Mouse (Mus musculus): Measurements from ENCODE around the gene Naa35.

The Naa35 gene

GRCm38 (mm10) chr13:59584947-59585647 lies at the start of gene Naa35, which contains the start of gene Agtpbp1:
Gene Naa35, plus strand, starts transcription at chr13:59585259.
Gene Agtpbp1, minus strand, starts transcription at chr13:59585227.
- peak; percentile 100 for DNase-seq (ENCODE audit: extremely low spot score)

DNA sequence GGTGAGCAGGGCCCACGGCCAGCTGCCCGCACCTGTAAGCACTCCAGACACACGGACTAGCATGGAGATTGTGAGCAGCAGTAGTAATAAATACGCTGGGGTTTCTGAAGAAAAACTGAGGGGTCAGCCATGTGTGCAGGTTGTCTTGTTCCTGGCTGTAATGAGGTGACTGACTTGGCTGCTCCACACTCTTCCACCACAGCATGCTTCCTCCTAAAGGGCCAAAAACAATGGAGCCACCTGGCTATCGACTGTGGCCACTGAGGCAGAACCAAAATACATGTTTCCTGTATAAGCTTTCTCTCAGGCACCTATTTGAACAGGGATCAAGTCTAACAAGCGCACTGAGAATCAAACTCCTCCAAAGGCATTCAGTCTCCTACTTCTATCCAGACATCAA lies 49.3 kb upstream of the Naa35 start:
- no peak for DNase-seq (ENCODE audit: extremely low spot score)

GRCm38 (mm10) chr13:59536631-59537030 lies 48.4 kb upstream of the Naa35 start:
- DNase-seq (ENCODE audit: extremely low spot score), result no peak

GRCm38 (mm10) chr13:59538661-59539060 lies 46.4 kb upstream of the Naa35 start:
- DNase-seq (ENCODE audit: extremely low spot score), result no peak

- DNase-seq (ENCODE audit: extremely low spot score), result no peak
These were observed 45.0 kb upstream of the Naa35 start for GRCm38 (mm10) chr13:59540030-59540429.

DNA sequence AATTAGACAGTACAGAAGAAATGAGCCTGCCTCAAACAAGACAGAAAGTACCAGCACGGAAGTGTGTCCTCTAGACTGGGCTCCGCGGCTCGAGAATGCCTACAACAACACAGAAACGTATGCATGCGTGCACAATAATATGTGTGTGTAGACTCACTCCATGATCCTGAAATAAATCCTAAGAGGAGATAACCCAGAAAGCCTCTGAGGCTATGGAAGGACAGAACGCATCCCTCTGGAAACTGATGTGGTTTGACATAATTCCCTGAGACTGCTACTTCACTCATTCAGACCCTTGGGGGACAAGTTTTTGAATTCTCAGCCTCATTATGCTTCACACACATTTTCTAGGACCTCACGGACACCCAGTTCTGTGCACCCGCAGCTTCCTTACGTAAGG lies 42.6 kb upstream of the Naa35 start:
- no peak for DNase-seq (ENCODE audit: extremely low spot score)

GRCm38 (mm10) chr13:59547091-59547490 lies 38.0 kb upstream of the Naa35 start:
- DNase-seq (ENCODE audit: extremely low spot score), result no peak

DNA sequence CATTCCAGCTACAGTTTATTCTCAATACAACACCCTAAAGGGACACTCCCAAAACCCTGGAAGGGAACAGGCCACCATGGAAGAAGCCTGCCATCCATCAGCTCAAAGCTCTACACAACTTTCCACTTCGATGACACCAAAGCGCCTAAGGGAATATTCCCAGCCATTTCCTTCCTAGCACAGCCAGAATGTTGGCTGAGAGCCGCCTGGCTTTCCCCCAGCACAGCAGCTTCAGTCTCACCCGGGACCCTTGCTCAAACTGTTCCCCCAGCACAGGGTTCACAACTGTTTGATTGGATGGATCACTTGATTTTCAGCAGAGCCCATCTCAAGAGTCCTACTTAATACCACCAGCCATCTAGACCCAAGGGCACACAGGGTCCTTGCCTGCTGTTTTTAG lies 37.3 kb upstream of the Naa35 start:
- no peak for DNase-seq (ENCODE audit: extremely low spot score)

DNA sequence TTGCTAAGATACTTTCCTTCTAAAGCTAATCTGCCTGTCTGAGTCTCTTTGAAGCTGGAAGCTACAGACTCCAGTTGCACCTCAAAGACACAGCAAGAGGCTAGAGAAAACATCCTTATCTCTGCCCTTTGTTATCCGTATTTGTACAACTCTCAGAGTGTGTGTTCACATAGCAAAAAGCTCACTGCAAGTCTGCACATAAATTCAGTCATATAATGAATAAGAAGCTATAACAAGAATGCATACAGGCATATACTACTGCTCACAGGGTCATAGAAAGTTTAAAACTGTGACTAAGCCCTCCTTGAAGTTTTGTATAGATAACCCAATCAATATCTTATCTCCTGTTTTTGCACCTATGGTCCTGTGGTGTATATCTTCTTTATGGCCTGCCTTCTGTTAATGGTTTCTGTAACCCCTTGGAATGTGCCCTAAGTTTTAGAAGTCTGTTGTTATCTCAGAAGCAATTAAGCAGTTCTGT lies 35.7 kb upstream of the Naa35 start:
- DNase-seq (ENCODE audit: extremely low spot score), result no peak

- DNase-seq (ENCODE audit: extremely low spot score), result no peak
These were observed 32.8 kb upstream of the Naa35 start for GRCm38 (mm10) chr13:59552286-59552685.

- DNase-seq (ENCODE audit: extremely low spot score), result no peak
These were observed 32.3 kb upstream of the Naa35 start for GRCm38 (mm10) chr13:59552751-59553150.

DNA sequence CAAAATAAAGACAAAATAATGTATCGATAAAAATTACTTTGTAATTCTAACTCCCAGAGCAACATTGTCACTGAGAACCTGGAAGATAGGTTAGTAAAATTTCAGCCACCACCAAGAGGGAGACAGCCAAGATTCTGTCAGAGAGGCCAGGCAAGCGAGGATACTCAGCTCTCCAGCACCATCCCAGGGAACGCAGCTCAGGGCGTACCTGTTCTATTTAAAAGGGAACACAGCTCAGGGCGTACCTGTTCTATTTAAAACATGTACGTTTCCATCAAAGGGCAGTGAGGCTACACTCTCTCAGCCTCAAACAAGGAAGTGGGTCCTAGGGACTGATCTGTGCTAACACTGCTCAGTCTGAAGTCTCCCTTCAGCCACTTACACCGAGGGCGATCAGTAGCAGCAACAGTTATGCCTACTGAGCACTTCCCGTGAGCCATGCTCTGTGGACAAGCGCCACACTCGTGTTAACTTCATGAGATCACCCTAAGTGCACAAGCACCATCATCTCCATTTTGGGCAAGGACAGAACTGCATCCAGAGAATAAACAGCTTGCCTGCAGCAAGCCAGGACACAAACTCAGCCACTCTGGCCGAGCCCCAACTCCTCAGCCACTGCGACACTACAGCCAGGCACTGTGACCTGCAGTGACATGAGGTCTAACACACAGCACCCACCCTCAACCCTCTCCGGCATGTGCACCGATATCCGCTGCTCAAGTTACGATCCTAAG lies 30.1 kb upstream of the Naa35 start:
- DNase-seq (ENCODE audit: extremely low spot score), result no peak

- DNase-seq (ENCODE audit: extremely low spot score), result no peak
These were observed 29.4 kb upstream of the Naa35 start for GRCm38 (mm10) chr13:59555613-59556192.

- peak; percentile 61 for DNase-seq (ENCODE audit: extremely low spot score)
These were observed 28.4 kb upstream of the Naa35 start for GRCm38 (mm10) chr13:59556670-59557069.

DNA sequence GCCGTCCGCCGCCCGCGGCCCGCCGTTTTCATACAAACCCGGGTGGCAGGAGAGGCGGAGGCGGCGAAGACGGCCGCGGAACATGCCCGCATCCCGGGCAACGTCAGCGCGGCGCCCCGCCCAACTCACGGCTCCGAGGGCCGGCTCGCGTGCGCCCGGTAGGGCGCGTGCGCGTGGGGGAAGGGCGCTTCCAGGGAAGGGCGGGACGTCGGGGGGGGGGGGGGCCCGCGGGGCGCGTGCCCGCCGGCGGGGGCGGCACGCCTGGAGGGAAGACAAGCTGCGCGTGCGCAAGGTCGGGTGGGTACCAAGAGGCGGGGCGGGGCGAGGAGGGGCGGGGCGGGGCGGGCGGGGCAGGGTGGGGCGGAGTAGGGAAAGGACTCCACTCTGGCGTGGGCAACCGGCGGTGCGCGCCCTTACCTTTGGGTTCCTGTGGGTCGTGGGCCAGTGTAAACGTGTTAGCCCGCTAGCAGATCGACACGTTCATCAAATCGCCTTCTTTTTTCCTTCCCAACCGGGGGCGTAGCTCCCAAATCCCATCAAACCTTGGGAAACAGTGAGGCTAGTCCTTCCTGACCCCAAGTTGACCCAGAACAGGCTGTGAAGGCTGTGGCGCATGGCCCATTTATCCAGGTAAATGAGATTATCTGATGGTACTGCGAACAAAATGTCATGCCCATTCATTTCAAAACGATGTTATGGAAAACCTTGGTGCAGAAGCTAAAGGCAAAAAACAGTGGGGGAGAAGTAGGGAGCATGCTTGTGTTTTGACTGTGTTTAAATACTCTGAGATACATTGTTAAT lies 27.7 kb upstream of the Naa35 start:
- DNase-seq (ENCODE audit: extremely low spot score), result peak; percentile 94

GRCm38 (mm10) chr13:59558776-59559175 lies 26.3 kb upstream of the Naa35 start:
- DNase-seq (ENCODE audit: extremely low spot score), result no peak

DNA sequence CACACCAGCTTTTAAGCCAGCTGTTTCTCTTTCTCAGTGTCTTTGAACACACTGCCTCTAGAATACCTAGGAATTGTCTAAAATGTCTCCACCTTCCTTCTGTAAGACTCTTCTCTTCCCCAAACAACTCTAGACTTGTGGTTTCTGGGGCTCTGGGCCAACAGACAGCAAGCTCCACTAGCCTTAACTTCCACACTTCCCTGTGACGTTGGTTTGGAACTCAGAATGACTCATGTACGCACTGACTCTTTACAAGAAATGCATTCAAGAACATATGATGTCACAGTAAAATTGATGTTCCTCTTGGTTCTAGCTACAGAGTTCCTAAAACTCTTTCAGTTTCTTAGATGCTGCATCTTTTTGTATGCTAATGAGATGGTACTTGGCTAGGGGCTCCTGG lies 22.6 kb upstream of the Naa35 start:
- no peak for DNase-seq (ENCODE audit: extremely low spot score)

DNA sequence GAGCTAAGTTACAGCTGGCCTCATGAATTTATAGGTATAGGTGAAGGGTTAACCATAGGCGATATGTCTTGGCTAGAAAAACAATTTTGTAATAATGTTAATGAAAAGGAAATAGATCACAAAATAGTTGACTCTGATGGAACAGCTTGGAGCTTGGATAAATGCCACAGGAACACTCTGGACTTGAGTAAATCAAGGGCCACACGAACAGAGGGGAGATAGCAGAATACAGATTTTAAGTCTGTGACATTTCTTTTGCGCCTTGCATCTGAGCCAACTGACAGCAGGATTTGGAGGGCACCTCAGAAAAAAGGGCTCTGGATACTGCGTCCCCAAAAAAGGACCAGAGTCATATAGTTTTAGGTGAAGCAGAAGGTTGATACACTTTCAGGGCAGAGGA lies 20.6 kb upstream of the Naa35 start:
- no peak for DNase-seq (ENCODE audit: extremely low spot score)

- DNase-seq (ENCODE audit: extremely low spot score), result no peak
These were observed 20.1 kb upstream of the Naa35 start for GRCm38 (mm10) chr13:59564923-59565322.

GRCm38 (mm10) chr13:59565945-59566520 lies 19.0 kb upstream of the Naa35 start:
- DNase-seq (ENCODE audit: extremely low spot score), result no peak

- DNase-seq (ENCODE audit: extremely low spot score), result no peak
These were observed 14.0 kb upstream of the Naa35 start for GRCm38 (mm10) chr13:59571107-59571506.

GRCm38 (mm10) chr13:59572549-59572948 lies 12.5 kb upstream of the Naa35 start:
- no peak for DNase-seq (ENCODE audit: extremely low spot score)
